Mouse (Mus musculus) limb, embryonic 13.5 days (tissue): ENCODE measurements around the gene Rnf6. TPM values are rescaled to one million over a fixed set of nuclear protein-coding genes. Genes with fewer than 3 reads are reported as not detected.

Experiments
- ATAC-seq: fragments of 200-750 bp; cut with Nextera tagmentation; 2 replicates; pipeline ENCODE4 v1.8.0; 2017; ENCODE audit warnings: low read depth, moderate number of reproducible peaks, moderate TSS enrichment; ENCODE audit not compliant: low FRiP score
- H3K27ac ChIP-seq: fragments of 300-500 bp; sonication (generic); 2 replicates; pipeline ENCODE4 v1.5.1; 2015; ENCODE audit warnings: inconsistent platforms, mild to moderate bottlenecking, moderate library complexity
- H3K27me3 ChIP-seq: fragments of 300-500 bp; sonication (generic); 2 replicates; pipeline ENCODE4 v1.6.1; 2015; ENCODE audit warnings: mild to moderate bottlenecking, inconsistent platforms
- H3K36me3 ChIP-seq: fragments of 300-500 bp; sonication (generic); 2 replicates; pipeline ENCODE4 v1.6.1; 2015; ENCODE audit warnings: inconsistent platforms, mild to moderate bottlenecking, moderate library complexity
- H3K4me1 ChIP-seq: fragments of 300-500 bp; sonication (generic); 2 replicates; pipeline ENCODE4 v1.6.1; 2015; ENCODE audit warnings: inconsistent platforms
- H3K4me2 ChIP-seq: fragments of 300-500 bp; sonication (generic); replicated peaks from 2 replicates; pipeline ENCODE4 v1.6.1; 2015; ENCODE audit warnings: inconsistent platforms, mild to moderate bottlenecking, moderate library complexity
- H3K4me3 ChIP-seq: fragments of 300-500 bp; sonication (generic); 2 replicates; pipeline ENCODE4 v1.5.1; 2015; ENCODE audit warnings: moderate library complexity, mild to moderate bottlenecking, inconsistent platforms
- H3K9ac ChIP-seq: fragments of 300-500 bp; sonication (generic); 2 replicates; pipeline ENCODE4 v1.6.1; 2015; ENCODE audit warnings: mild to moderate bottlenecking, inconsistent platforms
- H3K9me3 ChIP-seq: fragments of 300-500 bp; sonication (generic); 2 replicates; pipeline ENCODE4 v1.6.1; 2016; ENCODE audit warnings: inconsistent platforms
- WGBS: fragments of 180-500 bp; shearing (Covaris S2); methylation state at CpG from one replicate; pipeline ENCODE4 v1.1.7; 2015; 5-methylcytosine and 5-hydroxymethylcytosine counted together
- polyA plus RNA-seq: library from polyadenylated mRNA; unstranded; fragments of >200 nt; fragmentation: Nextera tagmentation; extraction: Ambion mirVana; gene quantifications from 2 replicates; pipeline ENCODE4 v1.2.1, GENCODE M21; 2015

The Rnf6 gene
- 40.1 and 40.3 TPM in 2 replicates for polyA plus RNA-seq

GRCm38 (mm10) chr5:146220879-146221714, at the start of gene Rnf6:
Gene Rnf6, minus strand, starts transcription at chr5:146221555.
- peaks cover 25% of the 10 kb centered on the region for H3K36me3 ChIP-seq
- under 1% methylated on average over 67 of the region's 67 CpGs for WGBS
- H3K9ac ChIP-seq = peak within 1 kb of the TSS; percentile 86
- H3K4me3 ChIP-seq = peak within 1 kb of the TSS; percentile 74
- peaks cover 15% of the 10 kb centered on the region; the same call in 1 of the 2 replicates for H3K4me1 ChIP-seq
- peak; percentile 99 for ATAC-seq
- H3K4me2 ChIP-seq = peak within 1 kb of the TSS; percentile 74
- peak within 1 kb of the TSS; percentile 94 for H3K27ac ChIP-seq
- H3K27me3 ChIP-seq = no peaks in the 10 kb centered on the region
- no peaks in the 10 kb centered on the region for H3K9me3 ChIP-seq

GRCm38 (mm10) chr5:146270593-146270992, 49.2 kb upstream of the Rnf6 start:
- no peaks in the 10 kb centered on the region for H3K9me3 ChIP-seq
- no peak overlapping the region for H3K4me3 ChIP-seq
- no peaks in the 10 kb centered on the region for H3K4me1 ChIP-seq
- no peak for ATAC-seq
- no peak overlapping the region for H3K4me2 ChIP-seq
- no peaks in the 10 kb centered on the region for H3K27me3 ChIP-seq
- H3K27ac ChIP-seq = no peak overlapping the region
- peaks cover 38% of the 10 kb centered on the region for H3K36me3 ChIP-seq
- no peak overlapping the region for H3K9ac ChIP-seq
- 90% methylated on average over 9 of the region's 9 CpGs for WGBS

- H3K36me3 ChIP-seq = peaks cover 19% of the 10 kb centered on the region
- no peaks in the 10 kb centered on the region for H3K4me1 ChIP-seq
- H3K9ac ChIP-seq = no peak overlapping the region
- no peaks in the 10 kb centered on the region for H3K27me3 ChIP-seq
- no peak overlapping the region for H3K4me3 ChIP-seq
- ATAC-seq = no peak
- 88% methylated on average over 7 of the region's 7 CpGs for WGBS
- no peak overlapping the region for H3K27ac ChIP-seq
- H3K9me3 ChIP-seq = no peaks in the 10 kb centered on the region
- H3K4me2 ChIP-seq = no peak overlapping the region
Observed at GRCm38 (mm10) chr5:146267776-146268175, 46.4 kb upstream of the Rnf6 start.

DNA sequence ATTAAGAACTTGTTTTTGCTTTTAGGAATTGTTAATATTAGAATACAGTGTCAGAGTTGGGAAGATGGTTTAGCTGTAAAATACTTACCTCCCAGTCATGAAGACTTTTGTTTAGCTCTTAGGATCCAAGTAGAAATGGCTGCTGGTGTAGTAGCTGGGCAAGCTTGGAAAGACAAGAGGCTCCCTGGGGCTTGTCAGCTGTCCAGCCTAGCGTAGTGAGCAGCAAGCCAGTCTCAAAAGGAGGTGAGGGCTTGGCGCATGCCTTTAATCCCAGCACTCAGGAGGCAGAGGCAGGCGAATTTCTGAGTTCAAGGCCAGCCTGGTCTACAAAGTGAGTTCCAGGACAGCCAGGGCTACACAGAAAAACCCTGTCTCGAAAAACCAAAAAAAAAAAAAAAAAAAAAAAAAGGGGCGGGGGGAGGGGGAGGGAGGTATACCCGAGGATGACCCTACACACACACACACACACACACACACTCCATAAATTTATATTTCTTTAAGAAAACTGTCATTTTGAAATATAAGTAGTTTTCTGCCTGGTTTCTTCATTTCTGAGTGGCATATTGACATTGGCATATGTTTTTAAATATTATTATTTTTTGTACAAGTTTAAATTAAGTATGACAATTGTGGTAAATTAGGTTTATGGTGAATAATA, 44.7 kb upstream of the Rnf6 start:
- 88% methylated on average over 4 of the region's 6 CpGs for WGBS
- Histone ChIP-seq H3K4me1 (no peaks in the 10 kb centered on the region), H3K27me3 (no peaks in the 10 kb centered on the region), H3K4me2 (no peak overlapping the region), H3K27ac (no peak overlapping the region), H3K4me3 (no peak overlapping the region), H3K9ac (no peak overlapping the region), H3K36me3 (peaks cover 25% of the 10 kb centered on the region), H3K9me3 (no peaks in the 10 kb centered on the region)
- no peak for ATAC-seq

- Histone ChIP-seq H3K4me1 (no peaks in the 10 kb centered on the region), H3K9me3 (0 out of 2 replicates have a peak, but pooled peaks cover 7% of the 10 kb centered on the region), H3K27me3 (no peaks in the 10 kb centered on the region), H3K4me2 (no peak overlapping the region), H3K27ac (no peak overlapping the region), H3K9ac (no peak overlapping the region), H3K36me3 (peaks cover 34% of the 10 kb centered on the region), H3K4me3 (no peak overlapping the region)
- ATAC-seq = no peak
- 52% methylated on average over 9 of the region's 9 CpGs for WGBS
Observed at GRCm38 (mm10) chr5:146260003-146260402, 38.6 kb upstream of the Rnf6 start.

GRCm38 (mm10) chr5:146253644-146254043, 32.3 kb upstream of the Rnf6 start:
- H3K4me1 ChIP-seq = peaks cover 8% of the 10 kb centered on the region; the same call in 1 of the 2 replicates
- peaks cover 5% of the 10 kb centered on the region for H3K36me3 ChIP-seq
- H3K9me3 ChIP-seq = 0 out of 2 replicates have a peak, but pooled peaks cover 1% of the 10 kb centered on the region
- H3K4me2 ChIP-seq = no peak overlapping the region
- H3K27ac ChIP-seq = no peak overlapping the region
- ATAC-seq = no peak
- H3K9ac ChIP-seq = no peak overlapping the region
- no peak overlapping the region for H3K4me3 ChIP-seq
- no peaks in the 10 kb centered on the region for H3K27me3 ChIP-seq
- 85% methylated on average over 5 of the region's 5 CpGs for WGBS

GRCm38 (mm10) chr5:146251663-146252429, 30.5 kb upstream of the Rnf6 start:
- no peak overlapping the region for H3K4me2 ChIP-seq
- H3K27me3 ChIP-seq = no peaks in the 10 kb centered on the region
- H3K27ac ChIP-seq = no peak overlapping the region
- ATAC-seq = no peak
- H3K9me3 ChIP-seq = no peaks in the 10 kb centered on the region
- H3K4me3 ChIP-seq = no peak overlapping the region
- peaks cover 8% of the 10 kb centered on the region; the same call in 1 of the 2 replicates for H3K4me1 ChIP-seq
- H3K36me3 ChIP-seq = no peaks in the 10 kb centered on the region; the same call in 1 of the 2 replicates
- H3K9ac ChIP-seq = no peak overlapping the region
- WGBS = 88% methylated on average over 5 of the region's 5 CpGs

DNA sequence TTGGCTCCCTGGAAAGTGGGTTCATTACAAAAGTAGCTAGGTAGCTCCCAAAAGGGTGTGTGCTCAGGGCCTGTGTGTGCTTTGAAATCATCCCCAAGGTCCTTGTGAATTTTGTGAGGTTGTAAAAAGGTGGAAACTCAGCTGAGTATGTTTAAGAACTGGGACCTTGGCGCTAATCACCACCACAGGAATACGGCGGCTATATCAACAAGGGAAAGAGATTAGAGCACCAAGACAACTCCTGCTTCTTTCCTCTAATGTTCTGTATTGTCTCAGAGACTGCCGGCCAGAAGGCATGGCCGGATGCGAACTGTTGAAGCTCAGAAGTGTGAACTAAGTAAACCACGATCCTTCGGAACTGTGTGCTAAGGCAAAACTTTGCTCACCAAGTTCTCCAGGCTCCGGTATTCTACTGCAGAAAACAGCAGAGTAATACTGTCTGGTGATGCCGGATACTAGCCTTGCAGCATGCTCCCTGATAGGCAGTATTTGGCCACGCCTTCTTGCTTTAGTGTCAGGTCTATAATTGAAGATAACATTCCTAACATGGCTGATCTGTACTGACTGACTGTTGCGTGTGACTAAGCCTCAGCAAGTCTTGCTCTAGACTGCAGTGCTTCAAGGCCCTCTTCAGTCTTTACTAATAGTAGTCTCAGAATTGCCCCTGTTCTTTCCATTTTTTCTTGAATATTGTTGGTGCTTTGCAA, 29.2 kb upstream of the Rnf6 start:
- no peaks in the 10 kb centered on the region for H3K9me3 ChIP-seq
- H3K9ac ChIP-seq = no peak overlapping the region
- H3K27me3 ChIP-seq = no peaks in the 10 kb centered on the region
- no peak overlapping the region for H3K27ac ChIP-seq
- H3K36me3 ChIP-seq = no peaks in the 10 kb centered on the region; the same call in 1 of the 2 replicates
- no peak overlapping the region for H3K4me3 ChIP-seq
- WGBS = 86% methylated on average over 12 of the region's 12 CpGs
- no peak for ATAC-seq
- H3K4me1 ChIP-seq = peaks cover 8% of the 10 kb centered on the region; the same call in 1 of the 2 replicates
- no peak overlapping the region for H3K4me2 ChIP-seq

DNA sequence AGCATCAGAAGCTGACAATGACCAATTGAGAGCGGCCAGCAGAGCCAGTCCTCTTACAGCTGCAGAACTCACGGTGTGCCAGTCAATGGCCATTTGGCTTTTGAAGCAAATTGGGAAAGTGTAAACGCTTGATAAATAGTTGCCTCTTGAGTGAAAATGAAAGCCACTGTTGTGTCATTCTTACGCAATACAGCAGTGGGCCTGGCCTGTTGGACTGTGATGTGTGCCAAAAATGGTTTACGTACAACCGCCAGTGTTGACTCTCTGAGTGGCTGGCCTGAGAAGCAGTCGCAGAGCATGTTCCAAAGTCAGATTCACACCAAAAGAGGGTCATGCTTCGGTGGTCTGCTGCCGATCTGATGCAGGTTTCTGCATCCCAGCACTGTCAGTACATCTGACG, 27.4 kb upstream of the Rnf6 start:
- Histone ChIP-seq H3K9me3 (no peaks in the 10 kb centered on the region), H3K27ac (no peak overlapping the region), H3K4me1 (peaks cover 8% of the 10 kb centered on the region; the same call in 1 of the 2 replicates), H3K36me3 (no peaks in the 10 kb centered on the region; the same call in 1 of the 2 replicates), H3K4me2 (no peak overlapping the region), H3K27me3 (no peaks in the 10 kb centered on the region), H3K4me3 (no peak overlapping the region), H3K9ac (no peak overlapping the region)
- 91% methylated on average over 10 of the region's 10 CpGs for WGBS
- no peak for ATAC-seq

- no peak overlapping the region for H3K9ac ChIP-seq
- no peak overlapping the region for H3K27ac ChIP-seq
- no peak overlapping the region for H3K4me3 ChIP-seq
- ATAC-seq = no peak
- 70% methylated on average over 5 of the region's 5 CpGs for WGBS
- H3K4me2 ChIP-seq = no peak overlapping the region
- H3K27me3 ChIP-seq = no peaks in the 10 kb centered on the region
- H3K9me3 ChIP-seq = no peaks in the 10 kb centered on the region
- H3K4me1 ChIP-seq = peaks cover 11% of the 10 kb centered on the region; the same call in 1 of the 2 replicates
- no peaks in the 10 kb centered on the region; the same call in 1 of the 2 replicates for H3K36me3 ChIP-seq
Observed at GRCm38 (mm10) chr5:146247709-146248108, 26.4 kb upstream of the Rnf6 start.

DNA sequence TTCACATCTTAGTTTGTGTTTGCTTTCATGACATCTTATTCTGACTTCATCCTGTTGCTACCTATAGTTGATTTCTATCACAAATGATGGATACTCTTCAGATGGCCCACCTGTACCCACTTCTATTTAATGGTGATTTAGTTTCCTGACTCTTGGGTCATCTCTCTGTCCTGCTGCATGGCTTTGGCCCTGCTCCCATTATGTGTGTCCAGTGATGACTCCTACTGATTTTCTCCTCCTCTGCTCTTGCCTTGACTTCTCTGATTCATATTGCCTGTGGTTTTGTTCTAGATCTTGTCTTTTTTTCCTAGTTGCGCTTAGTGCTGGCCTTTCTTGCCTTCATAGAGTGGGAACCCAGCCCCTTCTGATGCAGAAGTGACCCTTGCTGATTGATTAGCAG, 25.0 kb upstream of the Rnf6 start:
- peaks cover 11% of the 10 kb centered on the region; the same call in 1 of the 2 replicates for H3K4me1 ChIP-seq
- H3K9ac ChIP-seq = no peak overlapping the region
- no peak for ATAC-seq
- H3K36me3 ChIP-seq = no peaks in the 10 kb centered on the region; the same call in 1 of the 2 replicates
- no peak overlapping the region for H3K4me2 ChIP-seq
- H3K4me3 ChIP-seq = no peak overlapping the region
- no peak overlapping the region for H3K27ac ChIP-seq
- no peaks in the 10 kb centered on the region for H3K9me3 ChIP-seq
- WGBS = 100% methylated on average over 1 of the region's 1 CpGs
- no peaks in the 10 kb centered on the region for H3K27me3 ChIP-seq
